ENCODE assay signal across 26 mouse cellular contexts in the genomic region with DNA sequence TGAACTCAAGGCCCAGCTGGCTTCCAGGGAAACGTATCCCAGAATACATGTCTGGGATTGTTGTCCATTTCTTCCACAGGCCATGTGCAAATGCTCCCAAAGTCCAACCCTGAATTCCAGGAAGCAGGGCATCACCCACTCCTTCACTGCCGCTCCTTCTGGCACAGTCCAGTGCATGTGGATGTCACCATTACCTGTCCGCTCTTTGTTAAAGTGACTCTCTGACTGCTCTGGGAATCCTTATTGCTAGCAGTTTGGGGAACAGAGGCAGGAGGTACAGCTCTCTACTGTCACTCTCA. TPM values are rescaled to one million over a fixed set of nuclear protein-coding genes. Genes with fewer than 3 reads are reported as not detected.
DNase-seq lines count a peak whose midpoint lies in the region; ATAC-seq and TF ChIP-seq lines count a peak whose summit lies in the region.
"Had no signal": no experiment of that assay in that cellular context is flagged by ENCODE, and none has a peak within 500 bp of the region (broad histone marks: within the 10 kb centered on the region; RNA-seq: fewer than 3 reads in every experiment).

No protein-coding gene starts in this region.

- no peaks in the 10 kb centered on the region for H3K9me3 ChIP-seq in liver, embryonic 11.5 days (ENCODE audit: control insufficient read depth, low read length)
- H3K9me3 ChIP-seq in liver, embryonic 15.5 days (replicated peaks), result no peaks in the 10 kb centered on the region
- H3K9me3 ChIP-seq: forebrain, embryonic 13.5 days; hindbrain, embryonic 10.5 days; hindbrain, embryonic 15.5 days; limb, embryonic 13.5 days; neural tube, embryonic 12.5 days had no signal

- no peak overlapping the region for H3K4me2 ChIP-seq in liver, embryonic 11.5 days
- peak overlapping the region; percentile 51 for H3K4me2 ChIP-seq in liver, embryonic 15.5 days
- H3K4me2 ChIP-seq: forebrain, embryonic 13.5 days; hindbrain, embryonic 15.5 days; limb, embryonic 13.5 days; lung, embryonic 14.5 days; midbrain, embryonic 11.5 days; neural tube, embryonic 12.5 days had no signal

- H3K79me2 ChIP-seq in liver, adult 2 months (ENCODE audit: control insufficient read depth, insufficient read depth, low read length), result peaks cover 13% of the 10 kb centered on the region; the same call in 1 of the 2 replicates

- no peak for TF ChIP-seq CTCF in liver, adult 2 months (IDR thresholded peaks at IDR 0.05; ENCODE audit: low read depth, low read length)

- no peak for ATAC-seq in liver, embryonic 11.5 days (replicated peaks; ENCODE audit: low FRiP score)
- ATAC-seq in liver, embryonic 15.5 days (ENCODE audit: insufficient read depth), result no peak
- ATAC-seq in frontal cortex, adult (ENCODE audit: low TSS enrichment), result no peak
- ATAC-seq: forebrain, embryonic 13.5 days; midbrain, embryonic 16.5 days had no signal

- H3K36me3 ChIP-seq in liver, adult 2 months (ENCODE audit: control insufficient read depth, insufficient read depth, low read length), result no peaks in the 10 kb centered on the region
- no peaks in the 10 kb centered on the region for H3K36me3 ChIP-seq in liver, embryonic 11.5 days (ENCODE audit: control insufficient read depth, insufficient read depth, low read length)
- peaks cover 21% of the 10 kb centered on the region for H3K36me3 ChIP-seq in liver, embryonic 15.5 days (replicated peaks)
- H3K36me3 ChIP-seq: hindbrain, embryonic 15.5 days; limb, embryonic 13.5 days; neural tube, embryonic 12.5 days had no signal

- H3K9ac ChIP-seq in liver, adult 2 months (ENCODE audit: low read depth, low read length), result no peak overlapping the region
- H3K9ac ChIP-seq in liver, embryonic 11.5 days (ENCODE audit: low read depth, low read length), result no peak overlapping the region
- no peak overlapping the region for H3K9ac ChIP-seq in liver, embryonic 15.5 days
- H3K9ac ChIP-seq: forebrain, embryonic 13.5 days; hindbrain, embryonic 15.5 days; limb, embryonic 13.5 days; lung, embryonic 14.5 days; neural tube, embryonic 12.5 days had no signal

- DNase-seq in liver, adult 2 months (ENCODE audit: extremely low read depth, low read depth, low spot score), result no peak
- DNase-seq in liver, embryonic 11.5 days (ENCODE audit: low spot score), result no peak
- peak; percentile 30 for DNase-seq in thymus, postnatal 14 days
- DNase-seq in thymus, adult 18-20 months, result no peak
- DNase-seq in embryo, embryonic 10.5 days (ENCODE audit: low spot score), result no peak
- DNase-seq: adrenal gland, adult 8-10 months; cerebellum, adult 2 months; cerebellum, postnatal 14 days; gastrocnemius, postnatal 14 days; heart, postnatal 14 days; kidney, adult 8-10 months; kidney, postnatal 14 days; layer of hippocampus, adult 9-11 months; lung, embryonic 14.5 days; lung, postnatal 14 days; right cerebral cortex, adult 18-20 months had no signal

- H3K4me3 ChIP-seq in liver, adult 2 months (ENCODE audit: insufficient read depth, low read depth, low read length), result no peak overlapping the region
- H3K4me3 ChIP-seq in liver, embryonic 11.5 days (ENCODE audit: low read depth, low read length), result no peak overlapping the region
- no peak overlapping the region for H3K4me3 ChIP-seq in liver, embryonic 15.5 days (replicated peaks)
- H3K4me3 ChIP-seq: forebrain, embryonic 13.5 days; hindbrain, embryonic 10.5 days; hindbrain, embryonic 15.5 days; left cerebral cortex, adult 2 months; limb, embryonic 13.5 days; neural tube, embryonic 12.5 days had no signal

- peak overlapping the region; percentile 8; the same call in 1 of the 2 replicates for H3K27ac ChIP-seq in liver, adult 2 months (replicated peaks; ENCODE audit: insufficient read depth, low read depth, low read length)
- no peak overlapping the region for H3K27ac ChIP-seq in liver, embryonic 11.5 days (ENCODE audit: low read depth, low read length)
- 0 out of 2 replicates have a peak overlapping the region, but pooled peaks have one; percentile 26 for H3K27ac ChIP-seq in liver, embryonic 15.5 days (replicated peaks)
- H3K27ac ChIP-seq: forebrain, embryonic 13.5 days; hindbrain, embryonic 10.5 days; hindbrain, embryonic 15.5 days; left cerebral cortex, adult 2 months; limb, embryonic 13.5 days; neural tube, embryonic 12.5 days had no signal

- H3K4me1 ChIP-seq in liver, adult 2 months (ENCODE audit: control insufficient read depth, insufficient read depth, low read length), result peaks cover 6% of the 10 kb centered on the region; the same call in 1 of the 2 replicates
- H3K4me1 ChIP-seq in liver, embryonic 11.5 days (replicated peaks; ENCODE audit: control insufficient read depth, insufficient read depth, low read length), result peaks cover 56% of the 10 kb centered on the region
- H3K4me1 ChIP-seq in liver, embryonic 15.5 days (replicated peaks), result peaks cover 95% of the 10 kb centered on the region

- TF ChIP-seq POLR2A in liver, adult 2 months (IDR thresholded peaks at IDR 0.05; ENCODE audit: extremely low read depth, insufficient read depth, low read length), result no peak

- no peaks in the 10 kb centered on the region for H3K27me3 ChIP-seq in liver, adult 2 months (ENCODE audit: control insufficient read depth, insufficient read depth, low read length)
- H3K27me3 ChIP-seq in liver, embryonic 11.5 days (replicated peaks; ENCODE audit: control insufficient read depth, insufficient read depth, low read length), result no peaks in the 10 kb centered on the region
- no peaks in the 10 kb centered on the region for H3K27me3 ChIP-seq in liver, embryonic 15.5 days
- H3K27me3 ChIP-seq: forebrain, embryonic 13.5 days; hindbrain, embryonic 15.5 days; neural tube, embryonic 12.5 days had no signal

- 53% methylated on average over 3 of the region's 3 CpGs for WGBS in liver, adult 2 months
- 92% methylated on average over 3 of the region's 3 CpGs for WGBS in liver, embryonic 11.5 days
- WGBS in liver, embryonic 15.5 days (ENCODE audit: insufficient replicate concordance), result 88% methylated on average over 3 of the region's 3 CpGs

RNA-seq across cellular contexts. Expression of a gene that starts 4.7 kb away (rescaled TPM):
- 12.2 and 14.9 TPM in 2 replicates for total RNA-seq in liver, adult 2 months (2014; rRNA removed)
- polyA plus RNA-seq in liver, adult 2 months (2012; rRNA removed), result 13.8 and 18.3 TPM in 2 replicates
- 53.5 and 58.3 TPM in 2 replicates for polyA plus RNA-seq in liver, embryonic 11.5 days (2014; fragmentation: Nextera tagmentation; extraction: Ambion mirVana)
- polyA plus RNA-seq in liver, embryonic 15.5 days (2015; fragmentation: Nextera tagmentation; extraction: Ambion mirVana), result 32.0 and 37.1 TPM in 2 replicates

RNA-seq across cellular contexts. Expression of a gene that starts 44.6 kb away (rescaled TPM):
- total RNA-seq in liver, adult 2 months (2014; rRNA removed), result 37.2 and 42.9 TPM in 2 replicates
- polyA plus RNA-seq in liver, adult 2 months (2012; rRNA removed), result 58.4 and 60.5 TPM in 2 replicates
- polyA plus RNA-seq in liver, embryonic 11.5 days (2014; fragmentation: Nextera tagmentation; extraction: Ambion mirVana), result 7.1 and 7.2 TPM in 2 replicates
- polyA plus RNA-seq in liver, embryonic 15.5 days (2015; fragmentation: Nextera tagmentation; extraction: Ambion mirVana), result 5.6 and 5.9 TPM in 2 replicates
